Mouse (Mus musculus): Measurements from ENCODE around the gene Gm20388. TPM values are rescaled to one million over a fixed set of nuclear protein-coding genes. Genes with fewer than 3 reads are reported as not detected.

Gm20388 gene
- total RNA-seq, 1 experiment = 27.0 TPM

DNA sequence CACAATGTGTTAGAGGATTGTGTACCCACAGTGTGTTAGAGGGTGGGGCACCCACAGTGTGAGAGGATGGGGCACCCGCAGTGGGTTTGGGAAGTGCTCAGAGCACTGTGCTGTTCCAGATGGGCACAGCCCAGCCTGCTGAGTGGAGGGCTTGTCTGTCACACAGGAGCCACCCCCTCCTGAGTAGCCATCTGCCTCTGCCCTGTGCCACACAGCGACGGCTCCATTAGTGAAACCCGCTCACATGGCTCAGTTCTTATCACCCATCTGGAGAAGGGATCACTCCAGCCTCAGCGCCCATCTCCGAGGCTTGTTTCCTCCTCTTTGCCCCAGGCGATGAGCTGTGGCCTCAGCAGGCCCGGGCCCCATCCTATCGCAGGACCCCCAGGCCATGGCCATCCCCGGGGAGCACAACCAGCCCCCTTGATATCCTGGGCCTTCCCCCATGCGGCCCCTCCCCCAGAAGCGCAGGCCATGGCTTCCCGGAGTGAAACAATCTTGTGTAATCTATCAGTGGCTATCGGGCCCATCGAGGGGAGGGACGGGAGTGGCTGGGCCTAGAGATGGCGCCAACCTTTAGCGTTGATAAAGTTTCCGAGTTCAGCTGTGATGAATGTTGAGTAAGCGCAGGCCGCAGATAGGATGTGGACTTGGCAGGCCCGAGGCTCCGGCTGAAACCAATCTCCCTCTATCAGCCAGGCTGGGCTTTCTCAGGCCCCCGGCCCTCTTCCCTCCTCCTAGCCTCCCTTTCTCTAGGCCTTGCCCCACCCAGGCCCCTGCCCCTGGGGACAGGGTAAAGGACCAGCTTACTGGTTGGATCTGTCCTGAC is 2385.7 kb downstream of the Gm20388 start:
- TF ChIP-seq HCFC1 (IDR thresholded peaks at IDR 0.05; ENCODE audit: borderline replicate concordance, insufficient read depth, low read length) (no peak), CHD2 (IDR thresholded peaks at IDR 0.05; ENCODE audit: low read depth, low read length) (no peak), ZNF384 (IDR thresholded peaks at IDR 0.05; ENCODE audit: low read depth, low read length) (no peak)
- DNase-seq (ENCODE audit: low read depth, low spot score) = no peak
- no peak overlapping the region; a peak in 1 of 4 replicates for H3K4me3 ChIP-seq (ENCODE audit: insufficient read depth in 1 of 2, low read depth in 1 of 2, low read length in 2 of 2, poor library complexity in 1 of 2, severe bottlenecking in 1 of 2)

GRCm38 (mm10) chr8:122299581-122300254 is 2389.1 kb downstream of the Gm20388 start:
- no peak overlapping the region for H3K27ac ChIP-seq (ENCODE audit: insufficient read depth, low read depth, low read length, poor library complexity, severe bottlenecking)
- H3K9ac ChIP-seq (ENCODE audit: insufficient read depth, low read depth, low read length, poor library complexity, severe bottlenecking) = no peak overlapping the region
- H3K9me3 ChIP-seq (ENCODE audit: control insufficient read depth, insufficient read depth, low read depth, low read length) = no peaks in the 10 kb centered on the region
- in situ Hi-C loops (cut with MboI; ENCODE audit: low sequenced_read_pairs in 2 of 2, unreplicated experiment in 2 of 2) = no loop called here
- H3K36me3 ChIP-seq (ENCODE audit: control insufficient read depth, insufficient read depth, low read length, poor library complexity, severe bottlenecking) = no peaks in the 10 kb centered on the region
- H3K4me3 ChIP-seq (ENCODE audit: insufficient read depth in 1 of 2, low read depth in 1 of 2, low read length in 2 of 2, poor library complexity in 1 of 2, severe bottlenecking in 1 of 2) = no peak overlapping the region
- DNase-seq (ENCODE audit: low read depth, low spot score) = no peak
- H3K4me1 ChIP-seq (ENCODE audit: control insufficient read depth in 2 of 2, insufficient read depth in 2 of 2, low read length in 2 of 2, poor library complexity in 1 of 2) = peaks cover 0 to 12% of the 10 kb centered on the region in 2 experiments; a peak in 1 of 4 replicates
- TF ChIP-seq CHD2 (IDR thresholded peaks at IDR 0.05; ENCODE audit: low read depth, low read length) (no peak), MAFK (IDR thresholded peaks at IDR 0.05; ENCODE audit: insufficient read depth, low read depth, low read length) (no peak), HCFC1 (IDR thresholded peaks at IDR 0.05; ENCODE audit: borderline replicate concordance, insufficient read depth, low read length) (no peak), ZC3H11A (IDR thresholded peaks at IDR 0.05; ENCODE audit: borderline replicate concordance, low read depth, low read length) (no peak)

More for the DNA sequence above, 2385.7 kb downstream of the Gm20388 start:
- no peaks in the 10 kb centered on the region for H3K9me3 ChIP-seq (ENCODE audit: control insufficient read depth, insufficient read depth, low read depth, low read length)
- in situ Hi-C loops (cut with MboI; ENCODE audit: low sequenced_read_pairs in 2 of 2, unreplicated experiment in 2 of 2) = no loop called here
- peak overlapping the region; percentile 39 for H3K9ac ChIP-seq (ENCODE audit: insufficient read depth, low read depth, low read length, poor library complexity, severe bottlenecking)
- no peaks in the 10 kb centered on the region for H3K36me3 ChIP-seq (ENCODE audit: control insufficient read depth, insufficient read depth, low read length, poor library complexity, severe bottlenecking)
- H3K27ac ChIP-seq (ENCODE audit: insufficient read depth, low read depth, low read length, poor library complexity, severe bottlenecking) = no peak overlapping the region
- peaks cover 0 to 11% of the 10 kb centered on the region in 2 experiments; a peak in 1 of 4 replicates for H3K4me1 ChIP-seq (ENCODE audit: control insufficient read depth in 2 of 2, insufficient read depth in 2 of 2, low read length in 2 of 2, poor library complexity in 1 of 2)

- H3K27ac ChIP-seq (ENCODE audit: insufficient read depth, low read depth, low read length, poor library complexity, severe bottlenecking) = no peak overlapping the region
- no peak for TF ChIP-seq MAFK (IDR thresholded peaks at IDR 0.05; ENCODE audit: insufficient read depth, low read depth, low read length)
- no peak for TF ChIP-seq CHD2 (IDR thresholded peaks at IDR 0.05; ENCODE audit: low read depth, low read length)
- H3K4me1 ChIP-seq (ENCODE audit: control insufficient read depth in 2 of 2, insufficient read depth in 2 of 2, low read length in 2 of 2, poor library complexity in 1 of 2) = peaks cover 0 to 11% of the 10 kb centered on the region in 2 experiments; a peak in 1 of 4 replicates
- H3K36me3 ChIP-seq (ENCODE audit: control insufficient read depth, insufficient read depth, low read length, poor library complexity, severe bottlenecking) = no peaks in the 10 kb centered on the region
- in situ Hi-C loops (cut with MboI; ENCODE audit: low sequenced_read_pairs in 2 of 2, unreplicated experiment in 2 of 2) = no loop called here
- H3K9ac ChIP-seq (ENCODE audit: insufficient read depth, low read depth, low read length, poor library complexity, severe bottlenecking) = no peak overlapping the region
- H3K9me3 ChIP-seq (ENCODE audit: control insufficient read depth, insufficient read depth, low read depth, low read length) = no peaks in the 10 kb centered on the region
- no peak for DNase-seq (ENCODE audit: low read depth, low spot score)
- no peak overlapping the region for H3K4me3 ChIP-seq (ENCODE audit: insufficient read depth in 1 of 2, low read depth in 1 of 2, low read length in 2 of 2, poor library complexity in 1 of 2, severe bottlenecking in 1 of 2)
These were observed 2390.4 kb downstream of the Gm20388 start for GRCm38 (mm10) chr8:122301081-122301480.

GRCm38 (mm10) chr8:122301866-122302265 is 2391.2 kb downstream of the Gm20388 start:
- Histone ChIP-seq H3K9me3 (ENCODE audit: control insufficient read depth, insufficient read depth, low read depth, low read length) (no peaks in the 10 kb centered on the region), H3K36me3 (ENCODE audit: control insufficient read depth, insufficient read depth, low read length, poor library complexity, severe bottlenecking) (no peaks in the 10 kb centered on the region), H3K4me3 (ENCODE audit: insufficient read depth in 1 of 2, low read depth in 1 of 2, low read length in 2 of 2, poor library complexity in 1 of 2, severe bottlenecking in 1 of 2) (no peak overlapping the region), H3K4me1 (ENCODE audit: control insufficient read depth in 2 of 2, insufficient read depth in 2 of 2, low read length in 2 of 2, poor library complexity in 1 of 2) (peaks cover 0 to 11% of the 10 kb centered on the region in 2 experiments; a peak in 1 of 4 replicates), H3K27ac (ENCODE audit: insufficient read depth, low read depth, low read length, poor library complexity, severe bottlenecking) (no peak overlapping the region), H3K9ac (ENCODE audit: insufficient read depth, low read depth, low read length, poor library complexity, severe bottlenecking) (no peak overlapping the region)
- in situ Hi-C loops (cut with MboI; ENCODE audit: low sequenced_read_pairs in 2 of 2, unreplicated experiment in 2 of 2) = no loop called here
- TF ChIP-seq HCFC1 (IDR thresholded peaks at IDR 0.05; ENCODE audit: borderline replicate concordance, insufficient read depth, low read length) (no peak), ZNF384 (IDR thresholded peaks at IDR 0.05; ENCODE audit: low read depth, low read length) (no peak), MAFK (IDR thresholded peaks at IDR 0.05; ENCODE audit: insufficient read depth, low read depth, low read length) (no peak), CHD2 (IDR thresholded peaks at IDR 0.05; ENCODE audit: low read depth, low read length) (no peak)
- no peak for DNase-seq (ENCODE audit: low read depth, low spot score)
